Mouse (Mus musculus): ENCODE results near the gene Rwdd3. TPM values are rescaled to one million over a fixed set of nuclear protein-coding genes. Genes with fewer than 3 reads are reported as not detected.
A peak's percentile ranks its signal among the peaks of the same experiment; 100 is the strongest.

Gene Rwdd3
- total RNA-seq, 2 experiments from 2014 or later = 2.0 to 2.5 TPM

DNA sequence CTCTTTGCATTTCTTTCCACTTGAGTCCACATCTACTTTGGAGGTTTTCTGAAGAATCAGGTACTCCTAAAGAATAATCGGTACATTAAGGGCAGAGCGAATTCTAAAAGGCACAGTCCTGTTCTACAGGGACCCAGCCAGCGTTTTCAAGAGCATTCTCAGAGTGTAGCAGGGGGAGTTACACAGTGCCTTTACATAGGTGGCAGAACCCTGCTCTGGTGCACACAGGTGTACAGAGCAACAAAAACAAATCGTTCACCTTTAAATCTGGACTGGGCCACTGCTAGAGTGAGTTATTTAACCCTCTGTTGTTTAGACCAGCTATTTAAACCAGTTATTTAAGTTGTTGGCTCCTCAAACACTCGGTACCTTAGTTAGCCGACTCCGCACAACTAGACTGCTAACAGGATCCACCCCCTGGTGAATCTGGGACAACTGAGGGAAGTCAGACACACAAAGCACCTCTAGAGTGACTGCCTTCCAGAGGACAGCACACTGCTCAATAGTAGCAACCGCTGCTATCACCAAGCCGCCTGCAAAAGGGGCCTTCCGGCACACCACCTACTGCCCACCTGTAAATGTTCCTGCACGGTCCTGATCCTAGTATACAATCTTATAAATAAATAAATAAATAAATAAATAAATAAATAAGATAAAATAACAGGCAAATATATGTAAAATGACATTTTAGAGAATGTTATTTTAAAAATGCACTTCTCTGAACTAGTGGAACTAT is 14.9 kb downstream of the Rwdd3 start:
- DNase-seq = no peak
- intact Hi-C loops (cut with DNase I) = no loop called here

GRCm38 (mm10) chr3:121156043-121156442 is 15.5 kb downstream of the Rwdd3 start:
- no peak for TF ChIP-seq CTCF (IDR thresholded peaks at IDR 0.05)
- no peak for DNase-seq
- H3K27ac ChIP-seq = no peak overlapping the region
- H3K4me3 ChIP-seq = no peak overlapping the region
- intact Hi-C loops (cut with DNase I) = no loop called here

More for the DNA sequence above, 14.9 kb downstream of the Rwdd3 start:
- TF ChIP-seq CTCF (IDR thresholded peaks at IDR 0.05) = no peak
- Histone ChIP-seq H3K4me3 (no peak overlapping the region), H3K27ac (no peak overlapping the region)

GRCm38 (mm10) chr3:121133937-121134336 is 37.6 kb downstream of the Rwdd3 start:
- Histone ChIP-seq H3K4me3 (no peak overlapping the region), H3K27ac (no peak overlapping the region)
- TF ChIP-seq CTCF (IDR thresholded peaks at IDR 0.05) = no peak
- no peak for DNase-seq
- intact Hi-C loops (cut with DNase I) = no loop called here

DNA sequence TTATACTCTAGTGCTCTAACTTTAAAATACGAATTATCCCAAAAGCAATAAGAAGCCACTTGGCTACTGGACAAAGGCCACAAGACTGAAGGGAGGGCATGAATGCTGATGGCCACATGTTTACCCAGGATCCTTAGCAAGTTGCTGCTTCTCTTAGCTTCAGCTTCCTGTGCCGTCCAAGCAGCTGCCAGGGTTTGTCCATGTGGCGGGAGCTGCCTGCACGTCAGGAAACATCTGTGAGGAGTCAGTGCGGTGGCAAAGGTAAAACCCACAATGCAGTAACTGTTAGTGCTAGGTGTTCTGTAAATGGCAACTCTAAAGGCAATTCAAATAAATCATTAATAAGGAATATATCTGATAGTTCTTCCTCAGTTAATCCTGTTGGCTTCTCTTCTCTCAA is 38.5 kb downstream of the Rwdd3 start:
- intact Hi-C loops (cut with DNase I) = no loop called here
- H3K27ac ChIP-seq = no peak overlapping the region
- TF ChIP-seq CTCF (IDR thresholded peaks at IDR 0.05) = no peak
- DNase-seq = no peak
- no peak overlapping the region for H3K4me3 ChIP-seq

- DNase-seq = no peak
- intact Hi-C loops (cut with DNase I) = no loop called here
- TF ChIP-seq CTCF (IDR thresholded peaks at IDR 0.05) = no peak
- H3K27ac ChIP-seq = no peak overlapping the region
- no peak overlapping the region for H3K4me3 ChIP-seq
Observed at GRCm38 (mm10) chr3:121127171-121127570, 44.3 kb downstream of the Rwdd3 start.

GRCm38 (mm10) chr3:121126476-121126875 is 45.0 kb downstream of the Rwdd3 start:
- intact Hi-C loops (cut with DNase I) = no loop called here
- no peak for TF ChIP-seq CTCF (IDR thresholded peaks at IDR 0.05)
- no peak overlapping the region for H3K4me3 ChIP-seq
- H3K27ac ChIP-seq = no peak overlapping the region
- DNase-seq = no peak

DNA sequence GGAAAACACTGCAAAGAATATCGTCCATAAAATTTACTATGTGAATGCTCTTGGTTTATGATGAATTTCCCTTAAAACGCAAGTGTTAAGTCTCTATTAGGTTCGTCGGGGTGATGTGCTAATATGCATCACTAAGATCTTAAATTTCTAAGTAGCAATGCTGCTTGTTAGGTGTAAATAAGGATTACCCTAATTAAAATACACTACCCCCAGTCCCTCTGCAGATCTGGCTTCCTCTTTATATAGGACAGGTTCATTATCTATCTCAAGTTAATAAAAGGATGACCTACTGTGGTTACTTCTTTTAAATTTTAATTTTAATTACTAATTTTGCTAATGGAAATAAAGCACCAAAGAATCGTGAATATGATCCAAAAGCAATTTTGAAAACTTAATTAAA is 50.4 kb downstream of the Rwdd3 start:
- intact Hi-C loops (cut with DNase I) = no loop called here
- DNase-seq = no peak
- no peak overlapping the region for H3K4me3 ChIP-seq
- H3K27ac ChIP-seq = no peak overlapping the region
- no peak for TF ChIP-seq CTCF (IDR thresholded peaks at IDR 0.05)

GRCm38 (mm10) chr3:121116590-121116989 is 54.9 kb downstream of the Rwdd3 start:
- no peak overlapping the region for H3K27ac ChIP-seq
- no peak for TF ChIP-seq CTCF (IDR thresholded peaks at IDR 0.05)
- DNase-seq = no peak
- H3K4me3 ChIP-seq = no peak overlapping the region
- intact Hi-C loops (cut with DNase I) = no loop called here

DNA sequence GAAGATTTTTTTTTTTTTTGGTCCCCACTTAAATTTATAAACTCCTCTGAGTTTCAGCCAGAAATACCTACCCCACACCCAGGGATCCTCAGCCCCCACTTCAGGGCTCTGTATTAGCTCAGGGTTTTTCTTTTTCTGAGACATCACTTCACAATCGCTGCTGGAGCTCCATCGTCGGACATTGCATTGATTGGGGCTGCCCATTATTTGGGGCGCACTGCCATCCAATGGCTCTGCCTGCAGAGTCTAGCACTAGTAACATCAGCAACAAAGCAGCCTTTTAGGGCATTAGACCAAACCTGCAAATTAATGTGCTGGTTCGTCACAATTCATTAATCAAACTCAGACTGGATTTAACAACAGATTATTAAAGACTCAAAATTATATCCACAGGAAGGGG is 55.4 kb downstream of the Rwdd3 start:
- Histone ChIP-seq H3K27ac (no peak overlapping the region), H3K4me3 (no peak overlapping the region)
- intact Hi-C loops (cut with DNase I) = no loop called here
- no peak for TF ChIP-seq CTCF (IDR thresholded peaks at IDR 0.05)
- no peak for DNase-seq

DNA sequence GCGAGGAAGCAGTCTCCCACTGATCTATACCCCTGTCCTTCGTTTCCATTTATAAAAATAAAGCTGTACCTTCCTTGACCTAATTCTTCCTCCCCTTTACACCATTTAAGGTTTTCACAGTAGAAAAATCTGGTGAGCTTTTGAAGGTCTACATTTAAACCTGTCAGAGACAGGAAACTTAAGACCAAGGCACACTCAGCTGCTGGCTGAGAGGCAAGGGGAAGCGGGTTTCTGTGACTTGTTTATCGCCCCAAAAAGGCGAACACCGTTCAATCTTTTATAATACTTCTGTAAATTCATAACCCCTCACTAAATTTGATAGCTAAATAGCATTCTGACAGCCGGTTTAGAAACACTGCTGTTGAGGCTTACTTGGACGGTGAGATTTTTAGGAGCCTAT is 60.4 kb downstream of the Rwdd3 start:
- Histone ChIP-seq H3K27ac (no peak overlapping the region), H3K4me3 (no peak overlapping the region)
- TF ChIP-seq CTCF (IDR thresholded peaks at IDR 0.05) = no peak
- intact Hi-C loops (cut with DNase I) = no loop called here
- DNase-seq = no peak

DNA sequence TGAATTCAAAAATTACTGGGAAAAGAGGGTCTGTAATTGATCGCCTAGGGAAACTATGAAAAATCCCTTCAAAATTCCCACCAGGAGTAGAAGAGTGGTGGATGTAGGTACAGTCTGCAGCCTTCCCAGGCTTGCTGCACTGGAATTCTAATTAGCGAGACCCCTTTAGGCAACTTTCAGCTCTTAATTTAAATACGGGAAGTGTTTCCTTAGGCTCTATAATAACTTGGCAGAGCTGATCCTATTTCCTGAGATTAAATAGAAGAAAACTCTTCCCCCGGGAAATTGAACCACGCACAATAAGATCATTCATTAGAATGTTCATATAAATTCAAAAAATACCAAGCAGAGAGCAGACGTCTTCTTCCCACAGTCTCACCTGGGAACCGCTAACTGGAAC is 61.1 kb downstream of the Rwdd3 start:
- no peak for TF ChIP-seq CTCF (IDR thresholded peaks at IDR 0.05)
- H3K4me3 ChIP-seq = no peak overlapping the region
- no peak overlapping the region for H3K27ac ChIP-seq
- no peak for DNase-seq
- intact Hi-C loops (cut with DNase I) = no loop called here

- Histone ChIP-seq H3K27ac (no peak overlapping the region), H3K4me3 (no peak overlapping the region)
- no peak for DNase-seq
- intact Hi-C loops (cut with DNase I) = no loop called here
- TF ChIP-seq CTCF (IDR thresholded peaks at IDR 0.05) = no peak
Observed at GRCm38 (mm10) chr3:121107481-121107880, 64.0 kb downstream of the Rwdd3 start.

GRCm38 (mm10) chr3:121105408-121105708 is 66.1 kb downstream of the Rwdd3 start:
- no peak for DNase-seq
- H3K4me3 ChIP-seq = peak overlapping the region; percentile 68
- intact Hi-C loops (cut with DNase I) = no loop called here
- TF ChIP-seq CTCF (IDR thresholded peaks at IDR 0.05) = no peak
- H3K27ac ChIP-seq = no peak overlapping the region

Other genes starting within 250 kb of the Rwdd3 start
- gene Tmem56, start 111.4 kb upstream of the Rwdd3 start, total RNA-seq (2021) = 10 to 100 TPM; 44.5 to 47.4 TPM
- 1 to 10 TPM; 7.5 to 7.7 TPM for gene Alg14, start 120.1 kb upstream of the Rwdd3 start, total RNA-seq (2021)

All from gastrocnemius, adult 2 months (tissue).